Mouse (Mus musculus): ENCODE data around the gene Gpr19. TPM values are rescaled to one million over a fixed set of nuclear protein-coding genes. Genes with fewer than 3 reads are reported as not detected.

The Gpr19 gene
- polyA plus RNA-seq, 1 experiment, result 2.1 TPM

DNA sequence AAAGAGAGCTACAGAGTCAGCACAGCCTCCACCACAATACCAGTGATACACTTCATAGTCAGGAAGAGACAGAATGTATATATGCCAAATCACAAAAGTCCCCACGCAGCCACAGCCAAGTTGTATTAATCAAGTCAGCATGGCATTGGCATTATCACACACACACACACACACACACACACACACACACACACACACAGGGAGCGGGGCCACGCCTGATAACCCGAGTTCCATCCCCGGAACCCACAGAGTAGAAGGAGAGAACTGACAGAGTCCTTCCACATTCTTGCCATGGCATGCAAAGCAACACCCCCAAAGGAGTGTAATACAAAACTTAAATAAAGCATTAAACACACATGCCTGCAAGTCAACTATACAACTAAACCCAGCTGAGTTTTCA is 18.8 kb downstream of the Gpr19 start:
- H3K36me3 ChIP-seq (ENCODE audit: control insufficient read depth, insufficient read depth), result no peaks in the 10 kb centered on the region
- no peaks in the 10 kb centered on the region for H3K79me3 ChIP-seq (ENCODE audit: low read depth)
- H3K27me3 ChIP-seq (ENCODE audit: control insufficient read depth, insufficient read depth, insufficient read length), result no peaks in the 10 kb centered on the region
- H3ac ChIP-seq (ENCODE audit: control insufficient read depth, insufficient read length, low read depth), result no peak overlapping the region
- no peak for TF ChIP-seq MAX (IDR thresholded peaks at IDR 0.05)
- no peak for TF ChIP-seq USF1 (IDR thresholded peaks at IDR 0.05; ENCODE audit: low read depth)
- no peak for TF ChIP-seq MYOG (IDR thresholded peaks at IDR 0.05; ENCODE audit: control insufficient read depth, extremely low read depth, insufficient read length)
- TF ChIP-seq MYOD1 (IDR thresholded peaks at IDR 0.05; ENCODE audit: control insufficient read depth, insufficient read length, low read depth), result no peak
- TF ChIP-seq FOSL1 (IDR thresholded peaks at IDR 0.05; ENCODE audit: insufficient read depth, low read length, poor library complexity, severe bottlenecking), result no peak
- no peak for TF ChIP-seq CTCF (IDR thresholded peaks at IDR 0.05; ENCODE audit: control insufficient read depth, insufficient read depth, insufficient read length)
- no peak for TF ChIP-seq CEBPB (IDR thresholded peaks at IDR 0.05; ENCODE audit: low read depth)
- H3K79me2 ChIP-seq (ENCODE audit: control insufficient read depth, insufficient read depth), result no peaks in the 10 kb centered on the region
- H3K4me3 ChIP-seq (ENCODE audit: insufficient read depth, poor library complexity, severe bottlenecking), result no peak overlapping the region

DNA sequence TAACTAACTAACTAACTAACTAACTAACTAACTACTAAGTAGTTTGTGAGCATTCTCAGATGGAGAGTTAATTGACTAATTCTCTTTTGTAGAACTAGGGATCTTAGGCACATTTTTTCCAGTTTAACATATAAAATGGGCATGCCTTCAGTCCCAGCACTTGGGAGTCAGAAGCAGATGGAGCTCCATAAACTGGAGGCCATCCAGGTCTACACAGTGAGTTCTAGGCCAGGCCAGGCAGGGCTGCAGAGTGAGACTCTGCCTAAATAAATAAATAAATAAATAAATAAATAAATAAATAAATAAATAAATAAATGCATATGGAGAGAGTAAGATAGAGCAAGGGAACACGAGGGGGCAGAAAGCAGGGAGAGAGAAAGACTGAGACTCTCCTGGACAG is 20.5 kb downstream of the Gpr19 start:
- no peaks in the 10 kb centered on the region for H3K27me3 ChIP-seq (ENCODE audit: control insufficient read depth, insufficient read depth, insufficient read length)
- TF ChIP-seq USF1 (IDR thresholded peaks at IDR 0.05; ENCODE audit: low read depth) (no peak), FOSL1 (IDR thresholded peaks at IDR 0.05; ENCODE audit: insufficient read depth, low read length, poor library complexity, severe bottlenecking) (no peak), MYOD1 (IDR thresholded peaks at IDR 0.05; ENCODE audit: control insufficient read depth, insufficient read length, low read depth) (no peak), MYOG (IDR thresholded peaks at IDR 0.05; ENCODE audit: control insufficient read depth, extremely low read depth, insufficient read length) (no peak), CEBPB (IDR thresholded peaks at IDR 0.05; ENCODE audit: low read depth) (no peak), MAX (IDR thresholded peaks at IDR 0.05) (no peak), CTCF (IDR thresholded peaks at IDR 0.05; ENCODE audit: control insufficient read depth, insufficient read depth, insufficient read length) (no peak)

DNA sequence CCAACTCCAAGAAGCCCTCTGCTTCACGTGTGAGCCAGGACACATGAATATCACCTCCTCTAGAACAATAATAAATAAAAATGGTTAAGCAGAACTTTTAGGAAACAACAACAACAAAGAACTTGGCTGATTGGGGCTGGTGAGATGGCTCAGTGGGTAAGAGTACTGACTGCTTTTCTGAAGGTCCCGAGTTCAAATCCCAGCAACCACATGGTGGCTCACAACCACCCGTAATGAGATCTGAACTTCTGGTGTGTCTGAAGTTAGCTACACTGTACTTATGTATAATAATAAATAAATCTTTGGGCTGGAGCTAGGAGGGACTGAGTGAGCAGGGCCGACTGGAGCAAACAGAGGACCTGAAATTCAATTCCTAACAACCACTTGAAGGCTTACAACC is 21.1 kb downstream of the Gpr19 start:
- Histone ChIP-seq H3ac (ENCODE audit: control insufficient read depth, insufficient read length, low read depth) (no peak overlapping the region), H3K79me2 (ENCODE audit: control insufficient read depth, insufficient read depth) (no peaks in the 10 kb centered on the region), H3K4me3 (ENCODE audit: insufficient read depth, poor library complexity, severe bottlenecking) (no peak overlapping the region), H3K79me3 (ENCODE audit: low read depth) (no peaks in the 10 kb centered on the region), H3K27me3 (ENCODE audit: control insufficient read depth, insufficient read depth, insufficient read length) (no peaks in the 10 kb centered on the region), H3K36me3 (ENCODE audit: control insufficient read depth, insufficient read depth) (no peaks in the 10 kb centered on the region)
- TF ChIP-seq CTCF (IDR thresholded peaks at IDR 0.05; ENCODE audit: control insufficient read depth, insufficient read depth, insufficient read length) (no peak), CEBPB (IDR thresholded peaks at IDR 0.05; ENCODE audit: low read depth) (no peak), FOSL1 (IDR thresholded peaks at IDR 0.05; ENCODE audit: insufficient read depth, low read length, poor library complexity, severe bottlenecking) (no peak), MYOG (IDR thresholded peaks at IDR 0.05; ENCODE audit: control insufficient read depth, extremely low read depth, insufficient read length) (no peak), MAX (IDR thresholded peaks at IDR 0.05) (no peak), MYOD1 (IDR thresholded peaks at IDR 0.05; ENCODE audit: control insufficient read depth, insufficient read length, low read depth) (no peak), USF1 (IDR thresholded peaks at IDR 0.05; ENCODE audit: low read depth) (no peak)

More for the DNA sequence above, 20.5 kb downstream of the Gpr19 start:
- Histone ChIP-seq H3K36me3 (ENCODE audit: control insufficient read depth, insufficient read depth) (no peaks in the 10 kb centered on the region), H3K79me2 (ENCODE audit: control insufficient read depth, insufficient read depth) (no peaks in the 10 kb centered on the region), H3ac (ENCODE audit: control insufficient read depth, insufficient read length, low read depth) (no peak overlapping the region), H3K4me3 (ENCODE audit: insufficient read depth, poor library complexity, severe bottlenecking) (no peak overlapping the region), H3K79me3 (ENCODE audit: low read depth) (no peaks in the 10 kb centered on the region)

DNA sequence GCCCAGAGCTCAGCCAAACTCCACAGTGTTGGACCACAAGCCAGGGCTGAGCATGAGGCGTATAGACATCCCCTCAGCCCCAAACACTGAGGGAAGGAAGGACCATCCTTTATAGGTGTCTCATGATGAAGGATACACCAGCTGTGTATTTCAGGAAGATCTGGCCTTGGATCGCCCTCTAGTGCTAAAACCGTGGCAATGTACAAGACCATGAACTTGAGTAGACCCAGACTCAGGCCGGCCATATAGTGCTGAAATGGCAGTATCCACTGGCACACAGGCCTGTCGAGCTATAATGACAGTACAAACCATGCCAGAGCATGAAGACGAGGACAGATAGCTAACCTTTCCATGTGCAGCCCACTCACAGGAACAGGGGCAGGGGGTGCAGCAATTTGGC is 21.6 kb downstream of the Gpr19 start:
- Histone ChIP-seq H3ac (ENCODE audit: control insufficient read depth, insufficient read length, low read depth) (no peak overlapping the region), H3K79me3 (ENCODE audit: low read depth) (no peaks in the 10 kb centered on the region), H3K79me2 (ENCODE audit: control insufficient read depth, insufficient read depth) (no peaks in the 10 kb centered on the region), H3K27me3 (ENCODE audit: control insufficient read depth, insufficient read depth, insufficient read length) (no peaks in the 10 kb centered on the region), H3K4me3 (ENCODE audit: insufficient read depth, poor library complexity, severe bottlenecking) (no peak overlapping the region), H3K36me3 (ENCODE audit: control insufficient read depth, insufficient read depth) (no peaks in the 10 kb centered on the region)
- TF ChIP-seq MYOG (IDR thresholded peaks at IDR 0.05; ENCODE audit: control insufficient read depth, extremely low read depth, insufficient read length) (no peak), CTCF (IDR thresholded peaks at IDR 0.05; ENCODE audit: control insufficient read depth, insufficient read depth, insufficient read length) (no peak), MYOD1 (IDR thresholded peaks at IDR 0.05; ENCODE audit: control insufficient read depth, insufficient read length, low read depth) (no peak), CEBPB (IDR thresholded peaks at IDR 0.05; ENCODE audit: low read depth) (no peak), MAX (IDR thresholded peaks at IDR 0.05) (no peak), USF1 (IDR thresholded peaks at IDR 0.05; ENCODE audit: low read depth) (no peak), FOSL1 (IDR thresholded peaks at IDR 0.05; ENCODE audit: insufficient read depth, low read length, poor library complexity, severe bottlenecking) (no peak)

DNA sequence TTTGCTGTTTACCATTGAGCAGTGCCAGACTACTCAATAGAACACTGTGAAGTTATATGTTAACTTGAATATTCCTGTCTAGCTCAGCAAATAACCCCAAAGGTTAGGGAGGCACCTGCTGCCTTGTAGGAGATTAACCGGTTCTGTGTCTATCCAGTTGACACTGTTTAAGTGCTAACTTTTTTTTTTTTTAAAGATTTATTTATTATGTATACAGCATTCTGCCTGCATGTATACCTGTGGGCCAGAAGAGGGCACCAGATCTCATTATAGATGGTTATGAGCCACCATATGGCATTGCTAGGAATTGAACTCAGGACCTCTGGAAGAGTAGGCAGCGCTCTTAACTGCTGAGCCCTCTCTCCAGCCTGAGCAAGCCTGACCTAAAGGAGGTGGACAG is 25.4 kb downstream of the Gpr19 start:
- Histone ChIP-seq H3K27me3 (ENCODE audit: control insufficient read depth, insufficient read depth, insufficient read length) (no peaks in the 10 kb centered on the region), H3K4me3 (ENCODE audit: insufficient read depth, poor library complexity, severe bottlenecking) (no peak overlapping the region), H3K36me3 (ENCODE audit: control insufficient read depth, insufficient read depth) (no peaks in the 10 kb centered on the region), H3K79me3 (ENCODE audit: low read depth) (no peaks in the 10 kb centered on the region), H3K79me2 (ENCODE audit: control insufficient read depth, insufficient read depth) (no peaks in the 10 kb centered on the region), H3ac (ENCODE audit: control insufficient read depth, insufficient read length, low read depth) (no peak overlapping the region)
- no peak for TF ChIP-seq MYOG (IDR thresholded peaks at IDR 0.05; ENCODE audit: control insufficient read depth, extremely low read depth, insufficient read length)
- no peak for TF ChIP-seq FOSL1 (IDR thresholded peaks at IDR 0.05; ENCODE audit: insufficient read depth, low read length, poor library complexity, severe bottlenecking)
- no peak for TF ChIP-seq USF1 (IDR thresholded peaks at IDR 0.05; ENCODE audit: low read depth)
- TF ChIP-seq CTCF (IDR thresholded peaks at IDR 0.05; ENCODE audit: control insufficient read depth, insufficient read depth, insufficient read length), result no peak
- no peak for TF ChIP-seq MAX (IDR thresholded peaks at IDR 0.05)
- no peak for TF ChIP-seq CEBPB (IDR thresholded peaks at IDR 0.05; ENCODE audit: low read depth)
- no peak for TF ChIP-seq MYOD1 (IDR thresholded peaks at IDR 0.05; ENCODE audit: control insufficient read depth, insufficient read length, low read depth)

DNA sequence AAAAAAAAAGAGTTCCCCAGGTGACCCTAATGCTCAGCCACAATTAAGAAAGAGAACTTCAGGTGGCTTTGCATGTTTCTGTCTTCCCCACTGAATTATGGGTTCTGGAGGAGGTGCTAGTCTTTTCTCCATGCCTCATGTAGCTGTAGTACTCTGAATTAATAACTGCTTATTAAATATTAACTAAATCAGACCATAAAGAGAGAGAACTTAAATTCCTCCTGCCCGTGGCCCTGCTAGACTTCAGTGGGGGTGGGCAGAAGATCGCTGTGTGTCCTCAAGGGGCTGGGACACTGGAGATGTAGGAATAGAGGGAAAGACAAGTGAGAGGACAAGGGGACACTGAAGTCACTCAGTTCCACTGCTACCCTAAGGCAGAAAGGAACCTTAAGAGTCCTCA is 26.1 kb downstream of the Gpr19 start:
- no peak overlapping the region for H3K4me3 ChIP-seq (ENCODE audit: insufficient read depth, poor library complexity, severe bottlenecking)
- no peaks in the 10 kb centered on the region for H3K79me2 ChIP-seq (ENCODE audit: control insufficient read depth, insufficient read depth)
- no peaks in the 10 kb centered on the region for H3K27me3 ChIP-seq (ENCODE audit: control insufficient read depth, insufficient read depth, insufficient read length)
- no peak overlapping the region for H3ac ChIP-seq (ENCODE audit: control insufficient read depth, insufficient read length, low read depth)
- TF ChIP-seq CEBPB (IDR thresholded peaks at IDR 0.05; ENCODE audit: low read depth) (no peak), MYOD1 (IDR thresholded peaks at IDR 0.05; ENCODE audit: control insufficient read depth, insufficient read length, low read depth) (no peak), MAX (IDR thresholded peaks at IDR 0.05) (no peak), MYOG (IDR thresholded peaks at IDR 0.05; ENCODE audit: control insufficient read depth, extremely low read depth, insufficient read length) (no peak), FOSL1 (IDR thresholded peaks at IDR 0.05; ENCODE audit: insufficient read depth, low read length, poor library complexity, severe bottlenecking) (no peak), USF1 (IDR thresholded peaks at IDR 0.05; ENCODE audit: low read depth) (no peak), CTCF (IDR thresholded peaks at IDR 0.05; ENCODE audit: control insufficient read depth, insufficient read depth, insufficient read length) (no peak)
- no peaks in the 10 kb centered on the region for H3K36me3 ChIP-seq (ENCODE audit: control insufficient read depth, insufficient read depth)
- no peaks in the 10 kb centered on the region for H3K79me3 ChIP-seq (ENCODE audit: low read depth)
